ENCODE assay signal across 17 mouse cellular contexts in genomic region chr17:46268026-46268720, GRCm38 (mm10). TPM values are rescaled to one million over a fixed set of nuclear protein-coding genes. Genes with fewer than 3 reads are reported as not detected.
DNase-seq lines count a peak whose midpoint lies in the region; ATAC-seq and TF ChIP-seq lines count a peak whose summit lies in the region.
"Had no signal": no experiment of that assay in that cellular context is flagged by ENCODE, and none has a peak within 500 bp of the region (broad histone marks: within the 10 kb centered on the region; RNA-seq: fewer than 3 reads in every experiment).

No protein-coding gene starts in this region.

- no peak for TF ChIP-seq EP300 in stomach, postnatal 0 days (optimal IDR thresholded peaks at IDR 0.05)

- H3K9ac ChIP-seq in forebrain, embryonic 11.5 days (ENCODE audit: low read length) = no peak overlapping the region
- H3K9ac ChIP-seq in forebrain, postnatal 0 days = no peak overlapping the region
- peak overlapping the region; percentile 4; the same call in 1 of the 2 replicates for H3K9ac ChIP-seq in limb, embryonic 11.5 days (ENCODE audit: low read length)
- no peak overlapping the region for H3K9ac ChIP-seq in intestine, embryonic 15.5 days
- H3K9ac ChIP-seq in stomach, postnatal 0 days (ENCODE audit: low read length) = no peak overlapping the region
- H3K9ac ChIP-seq: forebrain, embryonic 15.5 days; liver, embryonic 15.5 days had no signal

- no peak for ATAC-seq in forebrain, embryonic 11.5 days (replicated peaks; ENCODE audit: low FRiP score)
- ATAC-seq in forebrain, postnatal 0 days = no peak
- no peak for ATAC-seq in limb, embryonic 11.5 days (ENCODE audit: insufficient number of reproducible peaks, low FRiP score, low TSS enrichment, low read depth)
- ATAC-seq in intestine, embryonic 15.5 days = peak; percentile 82
- ATAC-seq in stomach, postnatal 0 days (ENCODE audit: low FRiP score, low TSS enrichment) = no peak
- ATAC-seq: forebrain, embryonic 15.5 days; Patski had no signal

- no peak overlapping the region for H3K27ac ChIP-seq in forebrain, embryonic 11.5 days (ENCODE audit: low read depth, low read length)
- H3K27ac ChIP-seq in forebrain, postnatal 0 days (ENCODE audit: low read depth, low read length) = no peak overlapping the region
- no peak overlapping the region for H3K27ac ChIP-seq in limb, embryonic 11.5 days (replicated peaks; ENCODE audit: low read depth, low read length)
- H3K27ac ChIP-seq in limb, embryonic 10.5 days = no peak overlapping the region
- H3K27ac ChIP-seq in intestine, embryonic 15.5 days = peak overlapping the region; percentile 72
- H3K27ac ChIP-seq in stomach, postnatal 0 days (replicated peaks) = peak overlapping the region; percentile 77
- H3K27ac ChIP-seq: forebrain, embryonic 15.5 days; heart, embryonic 13.5 days; liver, embryonic 15.5 days had no signal

- no peak overlapping the region for H3K4me2 ChIP-seq in forebrain, embryonic 11.5 days (ENCODE audit: low read depth, low read length, severe bottlenecking)
- H3K4me2 ChIP-seq in forebrain, postnatal 0 days (ENCODE audit: low read depth) = no peak overlapping the region
- H3K4me2 ChIP-seq in limb, embryonic 11.5 days (ENCODE audit: low read depth, severe bottlenecking) = no peak overlapping the region
- H3K4me2 ChIP-seq in intestine, embryonic 15.5 days (replicated peaks) = 0 out of 2 replicates have a peak overlapping the region, but pooled peaks have one; percentile 9
- no peak overlapping the region for H3K4me2 ChIP-seq in stomach, postnatal 0 days (replicated peaks; ENCODE audit: low read depth)
- H3K4me2 ChIP-seq: forebrain, embryonic 15.5 days; heart, embryonic 13.5 days; liver, embryonic 15.5 days had no signal

- no peak overlapping the region for H3K4me3 ChIP-seq in forebrain, embryonic 11.5 days (ENCODE audit: low read depth, low read length)
- no peak overlapping the region for H3K4me3 ChIP-seq in forebrain, postnatal 0 days (ENCODE audit: low read depth, low read length)
- no peak overlapping the region for H3K4me3 ChIP-seq in limb, embryonic 11.5 days (ENCODE audit: low read depth, low read length)
- H3K4me3 ChIP-seq in limb, embryonic 10.5 days = no peak overlapping the region
- H3K4me3 ChIP-seq in intestine, embryonic 15.5 days (replicated peaks) = no peak overlapping the region
- no peak overlapping the region for H3K4me3 ChIP-seq in stomach, postnatal 0 days (ENCODE audit: low read depth, low read length)
- H3K4me3 ChIP-seq: forebrain, embryonic 15.5 days; heart, embryonic 13.5 days; liver, embryonic 15.5 days had no signal

- TF ChIP-seq CTCF in forebrain, postnatal 0 days (IDR thresholded peaks at IDR 0.05; ENCODE audit: low read depth) = no peak
- no peak for TF ChIP-seq CTCF in stomach, postnatal 0 days (IDR thresholded peaks at IDR 0.05; ENCODE audit: low read depth)

- H3K4me1 ChIP-seq in forebrain, embryonic 11.5 days (replicated peaks; ENCODE audit: control insufficient read depth, insufficient read depth, low read length) = no peaks in the 10 kb centered on the region
- no peaks in the 10 kb centered on the region for H3K4me1 ChIP-seq in forebrain, postnatal 0 days (ENCODE audit: insufficient read depth)
- H3K4me1 ChIP-seq in limb, embryonic 11.5 days (ENCODE audit: control insufficient read depth, insufficient read depth, low read length) = 0 out of 2 replicates have a peak, but pooled peaks cover 3% of the 10 kb centered on the region
- H3K4me1 ChIP-seq in limb, embryonic 10.5 days = peaks cover 13% of the 10 kb centered on the region
- H3K4me1 ChIP-seq in intestine, embryonic 15.5 days (replicated peaks) = peaks cover 33% of the 10 kb centered on the region
- no peaks in the 10 kb centered on the region for H3K4me1 ChIP-seq in stomach, postnatal 0 days (replicated peaks; ENCODE audit: control insufficient read depth, insufficient read depth)

- WGBS in forebrain, embryonic 11.5 days = 84% methylated on average over 10 of the region's 10 CpGs
- WGBS in forebrain, postnatal 0 days = 85% methylated on average over 10 of the region's 10 CpGs
- WGBS in limb, embryonic 11.5 days = 78% methylated on average over 10 of the region's 10 CpGs
- WGBS in limb, embryonic 10.5 days = 77% methylated on average over 10 of the region's 10 CpGs
- WGBS in intestine, embryonic 15.5 days = 67% methylated on average over 10 of the region's 10 CpGs
- 67% methylated on average over 10 of the region's 10 CpGs for WGBS in stomach, postnatal 0 days

- H3K27me3 ChIP-seq in forebrain, embryonic 11.5 days (ENCODE audit: control insufficient read depth, insufficient read depth, low read length) = no peaks in the 10 kb centered on the region
- H3K27me3 ChIP-seq in forebrain, postnatal 0 days (ENCODE audit: insufficient read depth, low read length) = no peaks in the 10 kb centered on the region
- no peaks in the 10 kb centered on the region for H3K27me3 ChIP-seq in limb, embryonic 11.5 days (ENCODE audit: control insufficient read depth, insufficient read depth, low read length)
- H3K27me3 ChIP-seq in limb, embryonic 10.5 days (ENCODE audit: low read depth, poor library complexity, severe bottlenecking) = no peaks in the 10 kb centered on the region
- no peaks in the 10 kb centered on the region for H3K27me3 ChIP-seq in intestine, embryonic 15.5 days (replicated peaks)
- no peaks in the 10 kb centered on the region for H3K27me3 ChIP-seq in stomach, postnatal 0 days (ENCODE audit: control insufficient read depth, insufficient read depth, low read length)
- H3K27me3 ChIP-seq: forebrain, embryonic 15.5 days; heart, embryonic 13.5 days; liver, embryonic 15.5 days; Patski had no signal

- DNase-seq in forebrain, embryonic 11.5 days (ENCODE audit: low spot score) = peak; percentile 45
- no peak for DNase-seq in forebrain, postnatal 0 days
- DNase-seq in limb, embryonic 11.5 days (ENCODE audit: low spot score) = no peak
- no peak for DNase-seq in limb, embryonic 10.5 days (ENCODE audit: low spot score)
- DNase-seq in stomach, postnatal 0 days (ENCODE audit: low spot score) = no peak
- no peak for DNase-seq in ovary, postnatal 10 days (ENCODE audit: low spot score)
- DNase-seq in thymus, postnatal 0 days (ENCODE audit: low spot score) = no peak
- DNase-seq: cerebellum, adult 11 months; cerebellum, postnatal 36 days; gastrocnemius, postnatal 14 days; kidney, adult 2 months; thymus, adult 18-20 months had no signal

- H3K36me3 ChIP-seq in forebrain, embryonic 11.5 days (ENCODE audit: control insufficient read depth, insufficient read depth, low read length) = peaks cover 4% of the 10 kb centered on the region; the same call in 1 of the 2 replicates
- peaks cover 22% of the 10 kb centered on the region for H3K36me3 ChIP-seq in forebrain, postnatal 0 days (ENCODE audit: insufficient read depth)
- peaks cover 29% of the 10 kb centered on the region for H3K36me3 ChIP-seq in limb, embryonic 11.5 days (ENCODE audit: control insufficient read depth, insufficient read depth, low read length)
- peaks cover 98% of the 10 kb centered on the region for H3K36me3 ChIP-seq in limb, embryonic 10.5 days
- H3K36me3 ChIP-seq in intestine, embryonic 15.5 days = peaks cover 29% of the 10 kb centered on the region
- H3K36me3 ChIP-seq in stomach, postnatal 0 days (ENCODE audit: control insufficient read depth, insufficient read depth, low read length) = peaks cover 18% of the 10 kb centered on the region

- no peaks in the 10 kb centered on the region for H3K9me3 ChIP-seq in forebrain, embryonic 11.5 days (ENCODE audit: control insufficient read depth, low read length)
- H3K9me3 ChIP-seq in forebrain, postnatal 0 days (ENCODE audit: low read length) = no peaks in the 10 kb centered on the region
- no peaks in the 10 kb centered on the region for H3K9me3 ChIP-seq in limb, embryonic 11.5 days (ENCODE audit: control insufficient read depth, low read length)
- H3K9me3 ChIP-seq in limb, embryonic 10.5 days (replicated peaks) = no peaks in the 10 kb centered on the region
- no peaks in the 10 kb centered on the region for H3K9me3 ChIP-seq in intestine, embryonic 15.5 days
- no peaks in the 10 kb centered on the region for H3K9me3 ChIP-seq in stomach, postnatal 0 days (ENCODE audit: control insufficient read depth, low read length)
- H3K9me3 ChIP-seq: forebrain, embryonic 15.5 days; heart, embryonic 13.5 days; liver, embryonic 15.5 days had no signal

RNA-seq across cellular contexts. Expression of gene Tjap1, which starts 14.7 kb away (rescaled TPM):
- 62.6 and 63.4 TPM in 2 replicates for polyA plus RNA-seq in forebrain, embryonic 11.5 days (2014; fragmentation: Nextera tagmentation; extraction: Ambion mirVana)
- 25.6 and 36.9 TPM in 2 replicates for total RNA-seq in forebrain, postnatal 0 days (2014; rRNA removed)
- 15.8 and 17.6 TPM in 2 replicates for polyA plus RNA-seq in forebrain, postnatal 0 days (2015; fragmentation: Nextera tagmentation; extraction: Ambion mirVana)
- 53.1 and 54.3 TPM in 2 replicates for polyA plus RNA-seq in limb, embryonic 11.5 days (2014; fragmentation: Nextera tagmentation; extraction: Ambion mirVana)
- polyA plus RNA-seq in limb, embryonic 10.5 days (2016; fragmentation: Nextera tagmentation; extraction: Ambion mirVana) = 60.3 and 61.2 TPM in 2 replicates
- 28.6 and 29.6 TPM in 2 replicates for polyA plus RNA-seq in intestine, embryonic 15.5 days (2015; fragmentation: Nextera tagmentation; extraction: Ambion mirVana)
- 13.5 and 17.7 TPM in 2 replicates for polyA plus RNA-seq in stomach, postnatal 0 days (2015; fragmentation: Nextera tagmentation; extraction: Ambion mirVana)
- polyA plus RNA-seq in thymus, postnatal 0 days (2015; fragmentation: Nextera tagmentation; extraction: Ambion mirVana) = 26.8 and 27.6 TPM in 2 replicates

RNA-seq across cellular contexts. Expression of gene Lrrc73, which starts 14.8 kb away (rescaled TPM):
- 2.3 and 3.8 TPM in 2 replicates for polyA plus RNA-seq in forebrain, embryonic 11.5 days (2014; fragmentation: Nextera tagmentation; extraction: Ambion mirVana)
- total RNA-seq in forebrain, postnatal 0 days (2014; rRNA removed) = 51.5 and 56.6 TPM in 2 replicates
- 36.1 and 37.2 TPM in 2 replicates for polyA plus RNA-seq in forebrain, postnatal 0 days (2015; fragmentation: Nextera tagmentation; extraction: Ambion mirVana)
- 0.69 and 0.72 TPM in 2 replicates for polyA plus RNA-seq in limb, embryonic 11.5 days (2014; fragmentation: Nextera tagmentation; extraction: Ambion mirVana)
- polyA plus RNA-seq in limb, embryonic 10.5 days (2016; fragmentation: Nextera tagmentation; extraction: Ambion mirVana) = 0.25 and 0.44 TPM in 2 replicates
- polyA plus RNA-seq in intestine, embryonic 15.5 days (2015; fragmentation: Nextera tagmentation; extraction: Ambion mirVana) = 0.46 and 0.69 TPM in 2 replicates
- 0.73 and 0.79 TPM in 2 replicates for polyA plus RNA-seq in stomach, postnatal 0 days (2015; fragmentation: Nextera tagmentation; extraction: Ambion mirVana)
- 1.1 and 1.2 TPM in 2 replicates for polyA plus RNA-seq in thymus, postnatal 0 days (2015; fragmentation: Nextera tagmentation; extraction: Ambion mirVana)
- polyA plus RNA-seq: liver, embryonic 15.5 days had no signal

RNA-seq across cellular contexts. Expression of gene Yipf3, which starts 20.3 kb away (rescaled TPM):
- 57.8 and 75.5 TPM in 2 replicates for polyA plus RNA-seq in forebrain, embryonic 11.5 days (2014; fragmentation: Nextera tagmentation; extraction: Ambion mirVana)
- 15.8 and 16.1 TPM in 2 replicates for total RNA-seq in forebrain, postnatal 0 days (2014; rRNA removed)
- polyA plus RNA-seq in forebrain, postnatal 0 days (2015; fragmentation: Nextera tagmentation; extraction: Ambion mirVana) = 64.8 and 74.2 TPM in 2 replicates
- 64.0 and 76.9 TPM in 2 replicates for polyA plus RNA-seq in limb, embryonic 11.5 days (2014; fragmentation: Nextera tagmentation; extraction: Ambion mirVana)
- polyA plus RNA-seq in limb, embryonic 10.5 days (2016; fragmentation: Nextera tagmentation; extraction: Ambion mirVana) = 73.0 and 81.9 TPM in 2 replicates
- 86.8 and 111 TPM in 2 replicates for polyA plus RNA-seq in intestine, embryonic 15.5 days (2015; fragmentation: Nextera tagmentation; extraction: Ambion mirVana)
- polyA plus RNA-seq in stomach, postnatal 0 days (2015; fragmentation: Nextera tagmentation; extraction: Ambion mirVana) = 119 and 125 TPM in 2 replicates
- 119 and 124 TPM in 2 replicates for polyA plus RNA-seq in thymus, postnatal 0 days (2015; fragmentation: Nextera tagmentation; extraction: Ambion mirVana)

RNA-seq across cellular contexts. Expression of gene Polr1c, which starts 20.3 kb away (rescaled TPM):
- 111 and 118 TPM in 2 replicates for polyA plus RNA-seq in forebrain, embryonic 11.5 days (2014; fragmentation: Nextera tagmentation; extraction: Ambion mirVana)
- total RNA-seq in forebrain, postnatal 0 days (2014; rRNA removed) = 51.1 and 82.9 TPM in 2 replicates
- polyA plus RNA-seq in forebrain, postnatal 0 days (2015; fragmentation: Nextera tagmentation; extraction: Ambion mirVana) = 57.6 and 59.6 TPM in 2 replicates
- polyA plus RNA-seq in limb, embryonic 11.5 days (2014; fragmentation: Nextera tagmentation; extraction: Ambion mirVana) = 123 and 124 TPM in 2 replicates
- 132 and 144 TPM in 2 replicates for polyA plus RNA-seq in limb, embryonic 10.5 days (2016; fragmentation: Nextera tagmentation; extraction: Ambion mirVana)
- 75.3 and 75.8 TPM in 2 replicates for polyA plus RNA-seq in intestine, embryonic 15.5 days (2015; fragmentation: Nextera tagmentation; extraction: Ambion mirVana)
- 47.7 and 48.0 TPM in 2 replicates for polyA plus RNA-seq in stomach, postnatal 0 days (2015; fragmentation: Nextera tagmentation; extraction: Ambion mirVana)
- 69.4 and 71.2 TPM in 2 replicates for polyA plus RNA-seq in thymus, postnatal 0 days (2015; fragmentation: Nextera tagmentation; extraction: Ambion mirVana)

RNA-seq across cellular contexts. Expression of gene Dlk2, which starts 29.0 kb away (rescaled TPM):
- 1.2 and 1.5 TPM in 2 replicates for polyA plus RNA-seq in forebrain, embryonic 11.5 days (2014; fragmentation: Nextera tagmentation; extraction: Ambion mirVana)
- total RNA-seq in forebrain, postnatal 0 days (2014; rRNA removed) = 49.9 and 61.3 TPM in 2 replicates
- polyA plus RNA-seq in forebrain, postnatal 0 days (2015; fragmentation: Nextera tagmentation; extraction: Ambion mirVana) = 16.3 and 16.8 TPM in 2 replicates
- 1.1 and 1.3 TPM in 2 replicates for polyA plus RNA-seq in limb, embryonic 11.5 days (2014; fragmentation: Nextera tagmentation; extraction: Ambion mirVana)
- polyA plus RNA-seq in limb, embryonic 10.5 days (2016; fragmentation: Nextera tagmentation; extraction: Ambion mirVana) = 0.65 and 1.3 TPM in 2 replicates
- 0.64 and 0.77 TPM in 2 replicates for polyA plus RNA-seq in intestine, embryonic 15.5 days (2015; fragmentation: Nextera tagmentation; extraction: Ambion mirVana)
- polyA plus RNA-seq in stomach, postnatal 0 days (2015; fragmentation: Nextera tagmentation; extraction: Ambion mirVana) = 8.9 and 10.8 TPM in 2 replicates
- 8.1 and 9.6 TPM in 2 replicates for polyA plus RNA-seq in thymus, postnatal 0 days (2015; fragmentation: Nextera tagmentation; extraction: Ambion mirVana)
- polyA plus RNA-seq: liver, embryonic 15.5 days had no signal

Comparison
In these comparisons a context has a peak if more than half of its experiments do, and no peak if none do; other contexts are left out.
1. H3K27ac ChIP-seq: peak in intestine, embryonic 15.5 days (single experiment) and stomach, postnatal 0 days (single experiment); none in forebrain, embryonic 11.5 days (single experiment), forebrain, postnatal 0 days (single experiment), limb, embryonic 11.5 days (single experiment) and limb, embryonic 10.5 days (single experiment).